Mouse (Mus musculus) embryonic stem cell, embryonic (primary cell): ENCODE measurements around the gene Rassf6.

Experiments used
- CTCF ChIA-PET, 4 experiments: fragments of 300-600 bp in 2 of 4; fragments of 350-600 bp in 2 of 4; sonication (Branson Sonifier 250); formaldehyde crosslinking; loops; one replicate each; lab custom pipeline; 2022; ENCODE audit warnings: inconsistent platforms in 2 of 4; lab: Charles Lee
- POLR2A ChIA-PET, 4 experiments: fragments of 300-600 bp in 2 of 4; fragments of 350-600 bp in 2 of 4; sonication (Branson Sonifier 250); formaldehyde crosslinking; loops; one replicate each; lab custom pipeline; 2022; ENCODE audit warnings: antibody characterized with exemption in 4 of 4, inconsistent platforms in 1 of 4; lab: Charles Lee

The Rassf6 gene

DNA sequence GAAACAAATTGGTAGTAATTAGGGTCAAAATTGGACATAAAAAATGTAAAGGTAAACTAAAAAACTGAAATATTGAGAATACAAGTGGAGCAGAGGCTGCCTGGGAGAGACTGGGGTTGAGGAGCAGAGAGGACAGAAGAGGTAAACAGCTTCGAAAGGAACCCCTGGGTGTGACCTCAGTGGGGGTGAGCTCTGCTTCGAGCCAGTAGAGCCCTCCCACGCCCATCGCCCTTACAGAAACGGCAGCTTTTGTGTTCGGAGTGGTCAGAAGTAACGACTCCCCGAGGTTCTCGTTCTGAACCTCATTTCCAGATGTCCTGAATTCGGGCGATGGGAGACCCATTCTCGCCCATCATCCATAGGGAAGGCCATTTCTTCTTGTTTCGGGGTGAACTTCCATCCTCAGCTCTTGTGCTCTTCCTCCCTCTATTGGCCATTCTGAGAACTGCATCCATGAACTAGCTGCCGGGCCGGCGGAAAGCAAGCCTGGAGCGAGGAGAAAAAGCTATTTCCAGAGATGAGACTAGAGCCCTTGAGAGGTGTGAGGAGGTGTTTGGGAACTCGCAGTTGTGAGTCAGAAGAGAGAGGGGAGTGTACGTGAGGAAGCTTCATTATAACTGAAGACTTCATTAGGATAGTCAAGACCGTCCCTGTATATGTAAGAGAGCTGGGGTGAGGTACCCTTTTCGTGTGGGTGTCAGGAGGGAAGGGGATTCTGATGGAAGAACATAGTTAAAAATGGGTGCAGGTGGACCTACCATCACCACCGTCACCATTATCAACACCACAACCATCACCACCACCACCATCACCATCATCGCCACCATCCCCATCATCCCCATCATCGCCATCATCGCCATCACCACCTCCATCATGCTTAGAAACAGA is 51.5 kb downstream of the Rassf6 start:
- CTCF ChIA-PET, result interaction anchor here (0.5 to 1.8 kb wide), 39 partner anchors 8 to 1838 kb away, joined by 3 to 11 read pairs (median 3); partner anchors contain the start of gene Mthfd2l (in 1 of the 4)
- POLR2A ChIA-PET, result interaction anchor here in 1 of 4 experiments (1.6 kb wide), 1 partner anchor 222 kb away, joined by 7 read pairs; the partner anchor contains the start of genes Ankrd17 and Gm9958

- ChIA-PET CTCF (interaction anchor here in 2 of 4 experiments (0.8 to 1.8 kb wide), 13 partner anchors 12 to 607 kb away, joined by 3 to 11 read pairs (median 3); partner anchors contain the start of gene Mthfd2l (in 1 of the 2)), POLR2A (interaction anchor here in 1 of 4 experiments (1.6 kb wide), 1 partner anchor 221 kb away, joined by 7 read pairs; the partner anchor contains the start of genes Ankrd17 and Gm9958)
These were observed 52.4 kb downstream of the Rassf6 start for GRCm38 (mm10) chr5:90588104-90588503.

- ChIA-PET POLR2A (no interaction called here), CTCF (interaction anchor here in 3 of 4 experiments (0.6 to 0.9 kb wide), 3 partner anchors 54 to 86 kb away, joined by 3 to 5 read pairs (median 3); no protein-coding TSS in a partner anchor)
These were observed 53.9 kb downstream of the Rassf6 start for GRCm38 (mm10) chr5:90586511-90586910.

DNA sequence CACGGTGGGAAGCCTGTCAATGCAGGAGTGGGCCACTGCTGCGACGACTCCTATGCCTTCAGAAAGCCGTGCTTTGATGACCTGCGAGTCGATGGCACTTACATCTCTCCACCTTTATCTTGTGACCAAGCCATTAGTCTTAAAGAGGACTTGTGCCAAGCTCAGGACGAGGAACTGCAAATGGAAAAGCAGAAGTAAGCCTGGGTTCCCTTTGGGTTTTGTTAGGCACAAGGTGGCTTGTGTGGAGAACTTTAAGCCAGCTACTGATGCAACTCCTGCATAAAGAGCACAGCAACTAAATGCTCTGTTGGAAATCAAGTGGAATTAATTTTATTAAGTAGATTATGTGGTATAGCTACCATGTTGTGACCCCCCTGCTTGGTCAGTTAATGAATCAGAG is 55.7 kb downstream of the Rassf6 start:
- POLR2A ChIA-PET, result interaction anchor here in 1 of 4 experiments (0.6 kb wide), 1 partner anchor 38 kb away, joined by 14 read pairs; no protein-coding TSS in a partner anchor
- CTCF ChIA-PET, result interaction anchor here in 1 of 4 experiments (1.3 kb wide), 1 partner anchor 84 kb away, joined by 3 read pairs; no protein-coding TSS in a partner anchor

DNA sequence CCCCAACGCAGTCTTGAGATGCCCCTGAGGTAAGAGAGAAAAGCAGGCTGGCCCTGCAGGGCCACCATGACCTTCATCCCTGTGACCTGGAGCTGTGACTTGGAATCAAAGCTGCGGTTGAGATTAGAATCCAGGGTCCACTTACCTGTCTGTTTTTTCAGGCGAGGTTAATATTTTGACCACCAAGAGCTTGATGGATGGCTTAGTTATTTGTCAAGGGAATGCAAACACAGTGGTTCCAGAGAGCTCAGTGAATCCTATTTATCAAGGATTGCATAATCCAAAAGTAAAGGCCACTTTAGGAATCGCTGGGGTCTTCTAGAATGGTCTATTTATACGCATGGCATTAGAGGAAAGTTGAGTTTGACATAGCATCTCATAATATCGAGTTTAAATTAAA is 58.3 kb downstream of the Rassf6 start:
- ChIA-PET CTCF (no interaction called here), POLR2A (interaction anchor here in 1 of 4 experiments (0.7 kb wide), 1 partner anchor 210 kb away, joined by 6 read pairs; no protein-coding TSS in a partner anchor)

DNA sequence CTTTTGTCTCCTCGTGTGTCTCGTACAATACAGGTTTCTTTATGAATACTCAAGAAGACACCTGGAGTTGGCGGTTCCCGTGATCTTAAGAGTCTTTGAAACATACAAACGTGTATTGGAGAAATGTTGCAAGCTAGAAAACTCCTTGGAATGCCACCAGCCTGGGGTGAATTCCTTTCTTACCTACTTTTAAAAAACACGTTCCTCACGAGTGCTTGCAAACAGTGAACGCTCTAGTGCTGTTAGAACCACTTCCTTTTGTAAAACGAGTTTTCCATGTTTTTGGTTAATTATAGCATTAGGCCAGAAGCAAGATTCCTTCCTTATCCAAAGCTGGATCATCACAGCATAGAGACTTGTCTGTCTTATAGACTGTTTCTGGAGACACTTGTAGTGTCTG is 60.9 kb downstream of the Rassf6 start:
- ChIA-PET POLR2A (no interaction called here), CTCF (interaction anchor here in 1 of 4 experiments (0.7 kb wide), 1 partner anchor 1784 kb away, joined by 3 read pairs; no protein-coding TSS in a partner anchor)

GRCm38 (mm10) chr5:90577751-90578150 is 62.7 kb downstream of the Rassf6 start:
- ChIA-PET POLR2A (no interaction called here), CTCF (interaction anchor here in 1 of 4 experiments (0.6 kb wide), 1 partner anchor 994 kb away, joined by 3 read pairs; no protein-coding TSS in a partner anchor)

DNA sequence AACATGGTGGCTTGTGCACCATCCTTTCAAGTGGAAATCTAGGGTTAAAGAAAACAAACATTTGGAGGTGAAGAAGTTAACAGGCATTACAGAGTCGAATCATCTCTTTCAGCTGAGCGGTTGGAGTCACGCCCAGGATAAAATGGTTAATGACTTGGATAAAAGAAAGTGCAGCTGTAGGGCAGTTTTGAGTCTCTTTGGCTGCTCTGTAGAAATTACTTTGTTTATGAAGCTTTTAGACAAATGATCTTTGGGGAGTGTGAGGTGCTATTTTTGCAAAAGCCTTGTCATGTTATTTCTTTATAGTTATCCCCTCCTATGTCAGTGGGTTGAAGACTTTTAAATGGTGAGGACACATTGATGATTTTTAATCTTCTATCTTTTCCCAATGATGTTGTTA is 69.2 kb downstream of the Rassf6 start:
- POLR2A ChIA-PET, result no interaction called here
- CTCF ChIA-PET, result no interaction called here

GRCm38 (mm10) chr5:90568338-90568737 is 72.1 kb downstream of the Rassf6 start:
- POLR2A ChIA-PET, result interaction anchor here in 1 of 4 experiments (0.7 kb wide), 1 partner anchor 532 kb away, joined by 3 read pairs; no protein-coding TSS in a partner anchor
- CTCF ChIA-PET, result interaction anchor here in 1 of 4 experiments (1.0 kb wide), 1 partner anchor 20 kb away, joined by 4 read pairs; no protein-coding TSS in a partner anchor

DNA sequence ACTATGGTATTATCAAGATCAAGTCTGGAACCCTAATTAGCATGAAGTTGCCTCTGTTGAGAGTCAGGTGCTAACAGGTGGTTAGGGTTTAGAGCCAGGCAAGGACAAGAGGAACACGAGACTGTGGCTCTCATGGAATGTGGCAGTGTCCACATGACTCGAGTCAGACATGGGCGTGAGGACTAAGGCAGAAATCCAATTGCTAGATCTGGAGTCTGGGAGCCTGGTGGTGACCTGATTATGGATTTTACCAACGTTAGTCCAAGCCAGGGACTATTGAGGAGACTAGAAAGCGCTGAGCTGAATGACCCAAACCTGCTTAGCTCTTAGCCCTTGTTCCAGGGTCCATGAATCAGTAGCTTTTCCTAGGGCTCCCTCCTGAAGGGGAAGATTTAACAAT is 72.7 kb downstream of the Rassf6 start:
- CTCF ChIA-PET, result interaction anchor here in 1 of 4 experiments (1.0 kb wide), 1 partner anchor 21 kb away, joined by 4 read pairs; no protein-coding TSS in a partner anchor

GRCm38 (mm10) chr5:90565205-90565604 is 75.3 kb downstream of the Rassf6 start:
- POLR2A ChIA-PET, result interaction anchor here in 1 of 4 experiments (0.7 kb wide), 1 partner anchor 14 kb away, joined by 3 read pairs; no protein-coding TSS in a partner anchor

More for the DNA sequence above, 72.7 kb downstream of the Rassf6 start:
- POLR2A ChIA-PET, result interaction anchor here in 1 of 4 experiments (0.7 kb wide), 1 partner anchor 531 kb away, joined by 3 read pairs; no protein-coding TSS in a partner anchor

GRCm38 (mm10) chr5:90564161-90564560 is 76.3 kb downstream of the Rassf6 start:
- ChIA-PET POLR2A (no interaction called here), CTCF (interaction anchor here in 1 of 4 experiments (1.1 kb wide), 1 partner anchor 25 kb away, joined by 3 read pairs; no protein-coding TSS in a partner anchor)

More at GRCm38 (mm10) chr5:90565205-90565604, 75.3 kb downstream of the Rassf6 start:
- CTCF ChIA-PET, result no interaction called here

DNA sequence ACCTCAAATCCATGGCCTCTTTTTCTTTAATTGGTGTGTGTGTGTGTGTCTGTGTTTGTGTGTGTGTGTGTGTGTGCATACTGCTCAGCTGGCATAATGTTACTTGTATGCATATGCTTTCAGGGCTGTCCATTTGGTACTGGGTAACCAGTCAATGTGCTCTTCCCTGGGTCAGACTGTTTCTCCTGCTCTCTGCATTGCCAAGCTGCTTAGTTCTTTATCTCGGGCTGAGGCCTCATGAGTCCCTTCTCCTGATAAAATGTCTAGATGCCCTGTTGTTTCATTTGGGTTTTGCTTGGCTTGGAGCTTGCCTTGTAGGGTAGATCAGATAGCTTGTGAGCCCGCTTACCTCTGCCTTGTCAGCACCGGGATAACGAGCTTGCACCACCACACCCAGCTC is 77.6 kb downstream of the Rassf6 start:
- ChIA-PET POLR2A (no interaction called here), CTCF (interaction anchor here in 1 of 4 experiments (0.8 kb wide), 1 partner anchor 62 kb away, joined by 3 read pairs; no protein-coding TSS in a partner anchor)

DNA sequence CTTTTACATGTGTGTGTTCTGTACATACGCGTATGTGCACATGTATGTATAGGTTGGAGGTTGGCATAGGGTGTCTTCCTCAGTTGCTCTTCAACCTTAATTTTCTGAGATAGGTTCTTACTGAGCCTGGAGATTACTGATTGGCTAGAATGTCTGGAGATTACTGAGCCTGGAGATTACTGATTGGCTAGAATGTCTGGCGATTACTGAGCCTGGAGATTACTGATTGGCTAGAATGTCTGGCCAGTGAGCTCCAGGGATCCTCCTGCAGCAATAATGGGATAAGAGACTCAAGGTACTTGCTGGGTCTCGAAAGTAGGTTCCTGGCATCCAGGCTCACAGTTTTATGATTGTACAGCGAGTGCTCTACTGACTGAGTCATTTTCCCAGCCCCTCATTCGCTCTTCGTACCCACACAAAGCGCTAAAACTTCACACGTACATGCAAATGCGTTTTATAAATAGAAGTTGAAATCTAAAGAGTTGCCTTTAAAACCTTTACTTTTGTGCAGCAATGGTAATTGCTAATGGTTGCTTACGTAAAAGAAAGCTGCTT is 78.7 kb downstream of the Rassf6 start:
- POLR2A ChIA-PET, result interaction anchor here in 1 of 4 experiments (0.7 kb wide), 1 partner anchor 251 kb away, joined by 4 read pairs; no protein-coding TSS in a partner anchor
- CTCF ChIA-PET, result no interaction called here

GRCm38 (mm10) chr5:90560743-90561142 is 79.7 kb downstream of the Rassf6 start, which contains the start of gene 5830473C10Rik:
Gene 5830473C10Rik (plus strand): TSS chr5:90561107.
- POLR2A ChIA-PET, result no interaction called here
- CTCF ChIA-PET, result interaction anchor here in 1 of 4 experiments (1.4 kb wide), 1 partner anchor 28 kb away, joined by 4 read pairs; no protein-coding TSS in a partner anchor

- POLR2A ChIA-PET, result no interaction called here
These were observed 84.4 kb downstream of the Rassf6 start for GRCm38 (mm10) chr5:90556052-90556451.

More at GRCm38 (mm10) chr5:90556052-90556451, 84.4 kb downstream of the Rassf6 start:
- CTCF ChIA-PET, result no interaction called here
